Mouse (Mus musculus): Measurements from ENCODE around the gene Hpcal1.

GRCm38 (mm10) chr12:17703866-17704265 is 13.2 kb downstream of the Hpcal1 start:
- TF ChIP-seq CTCF (IDR thresholded peaks at IDR 0.05; ENCODE audit: low read depth, low read length) (no peak), POLR2A (IDR thresholded peaks at IDR 0.05; ENCODE audit: borderline replicate concordance, low read depth, low read length) (no peak)

Measured in bone marrow macrophage, adult 2 months (primary cell).